Mouse (Mus musculus) skeletal muscle tissue, adult 2 months (tissue): ENCODE data around the gene Akirin2.
"Not testable (repeated sequence)": the region's sequence is repeated elsewhere in the genome, so short reads cannot be mapped to it uniquely, and the experiment has no call there.

Experiments used
- DNase-seq: peaks from one replicate; pipeline ENCODE4 v3.0.0-alpha.2; 2012; ENCODE audit warnings: low read depth, low spot score

The Akirin2 gene

GRCm38 (mm10) chr4:34550748-34551097 is at the start of gene Akirin2:
Gene Akirin2, plus strand, starts transcription at chr4:34550937.
- DNase-seq = no peak

- no peak for DNase-seq
Measured at GRCm38 (mm10) chr4:34510305-34510704, 40.4 kb upstream of the Akirin2 start.

GRCm38 (mm10) chr4:34522846-34523245 is 27.9 kb upstream of the Akirin2 start:
- DNase-seq = peak; percentile 76

GRCm38 (mm10) chr4:34523586-34523985 is 27.2 kb upstream of the Akirin2 start:
- no peak for DNase-seq

- DNase-seq = no peak
Measured at GRCm38 (mm10) chr4:34526771-34527170, 24.0 kb upstream of the Akirin2 start.

- no peak for DNase-seq
Measured at GRCm38 (mm10) chr4:34528430-34529100, 22.2 kb upstream of the Akirin2 start.

GRCm38 (mm10) chr4:34529379-34529778 is 21.4 kb upstream of the Akirin2 start:
- DNase-seq = no peak

- DNase-seq = no peak
Measured at GRCm38 (mm10) chr4:34529941-34530340, 20.8 kb upstream of the Akirin2 start.

GRCm38 (mm10) chr4:34549981-34550747 is 573 bp upstream of the Akirin2 start:
- peak; percentile 97 for DNase-seq

- DNase-seq = peak; percentile 62
Measured at GRCm38 (mm10) chr4:34551098-34551809, 517 bp downstream of the Akirin2 start.

- no peak for DNase-seq
Measured at GRCm38 (mm10) chr4:34551966-34552365, 1.2 kb downstream of the Akirin2 start.

GRCm38 (mm10) chr4:34554596-34554995 is 3.9 kb downstream of the Akirin2 start:
- DNase-seq = no peak

GRCm38 (mm10) chr4:34555604-34556003 is 4.9 kb downstream of the Akirin2 start:
- no peak for DNase-seq

- no peak for DNase-seq
Measured at GRCm38 (mm10) chr4:34556183-34556582, 5.4 kb downstream of the Akirin2 start.

GRCm38 (mm10) chr4:34560971-34561370 is 10.2 kb downstream of the Akirin2 start:
- DNase-seq = peak; percentile 57

GRCm38 (mm10) chr4:34566226-34566625 is 15.5 kb downstream of the Akirin2 start:
- no peak for DNase-seq

- no peak for DNase-seq
Measured at GRCm38 (mm10) chr4:34572876-34573275, 22.1 kb downstream of the Akirin2 start.

GRCm38 (mm10) chr4:34577028-34577427 is 26.3 kb downstream of the Akirin2 start:
- no peak for DNase-seq

- DNase-seq = no peak
Measured at GRCm38 (mm10) chr4:34579215-34579614, 28.5 kb downstream of the Akirin2 start.

- DNase-seq = not testable (repeated sequence)
Measured at GRCm38 (mm10) chr4:34581489-34581888, 30.8 kb downstream of the Akirin2 start.

- DNase-seq = no peak
Measured at GRCm38 (mm10) chr4:34581990-34582389, 31.3 kb downstream of the Akirin2 start.

- DNase-seq = no peak
Measured at GRCm38 (mm10) chr4:34582476-34582875, 31.7 kb downstream of the Akirin2 start.
